Mouse (Mus musculus) midbrain, embryonic 12.5 days (tissue): ENCODE results near the gene Zc3h6. TPM values are rescaled to one million over a fixed set of nuclear protein-coding genes. Genes with fewer than 3 reads are reported as not detected.

Source experiments
- ATAC-seq: fragments of 200-750 bp; cut with Nextera tagmentation; 2 replicates; pipeline ENCODE4 v1.8.0; 2017; ENCODE audit warnings: low read depth, moderate TSS enrichment, moderate library complexity; ENCODE audit not compliant: low FRiP score
- H3K27ac ChIP-seq: fragments of 300-500 bp; sonication (generic); replicated peaks from 2 replicates; pipeline ENCODE4 v1.5.1; 2016; ENCODE audit warnings: mild to moderate bottlenecking
- H3K27me3 ChIP-seq: fragments of 300-500 bp; sonication (generic); 2 replicates; pipeline ENCODE4 v1.6.1; 2016; ENCODE audit warnings: mild to moderate bottlenecking
- H3K36me3 ChIP-seq: fragments of 300-500 bp; sonication (generic); 2 replicates; pipeline ENCODE4 v1.6.1; 2016
- H3K4me1 ChIP-seq: fragments of 300-500 bp; sonication (generic); 2 replicates; pipeline ENCODE4 v1.6.1; 2016
- H3K4me2 ChIP-seq: fragments of 300-500 bp; sonication (generic); replicated peaks from 2 replicates; pipeline ENCODE4 v1.6.1; 2016; ENCODE audit warnings: mild to moderate bottlenecking, moderate library complexity
- H3K4me3 ChIP-seq: fragments of 300-500 bp; sonication (generic); 2 replicates; pipeline ENCODE4 v1.5.1; 2016; ENCODE audit warnings: mild to moderate bottlenecking
- H3K9ac ChIP-seq: fragments of 300-500 bp; sonication (generic); replicated peaks from 2 replicates; pipeline ENCODE4 v1.6.1; 2016; ENCODE audit warnings: mild to moderate bottlenecking, moderate library complexity
- H3K9me3 ChIP-seq: fragments of 300-500 bp; sonication (generic); 2 replicates; pipeline ENCODE4 v1.6.1; 2016; ENCODE audit warnings: mild to moderate bottlenecking
- WGBS: fragments of 180-500 bp; shearing (Covaris S2); methylation state at CpG from one replicate; pipeline ENCODE4 v1.1.7; 2016; 5-methylcytosine and 5-hydroxymethylcytosine counted together
- polyA plus RNA-seq: library from polyadenylated mRNA; unstranded; fragments of >200 nt; fragmentation: Nextera tagmentation; extraction: Ambion mirVana; gene quantifications from 2 replicates; pipeline ENCODE4 v1.2.1, GENCODE M21; 2016

The Zc3h6 gene
- polyA plus RNA-seq = 4.3 TPM in 2 replicates

DNA sequence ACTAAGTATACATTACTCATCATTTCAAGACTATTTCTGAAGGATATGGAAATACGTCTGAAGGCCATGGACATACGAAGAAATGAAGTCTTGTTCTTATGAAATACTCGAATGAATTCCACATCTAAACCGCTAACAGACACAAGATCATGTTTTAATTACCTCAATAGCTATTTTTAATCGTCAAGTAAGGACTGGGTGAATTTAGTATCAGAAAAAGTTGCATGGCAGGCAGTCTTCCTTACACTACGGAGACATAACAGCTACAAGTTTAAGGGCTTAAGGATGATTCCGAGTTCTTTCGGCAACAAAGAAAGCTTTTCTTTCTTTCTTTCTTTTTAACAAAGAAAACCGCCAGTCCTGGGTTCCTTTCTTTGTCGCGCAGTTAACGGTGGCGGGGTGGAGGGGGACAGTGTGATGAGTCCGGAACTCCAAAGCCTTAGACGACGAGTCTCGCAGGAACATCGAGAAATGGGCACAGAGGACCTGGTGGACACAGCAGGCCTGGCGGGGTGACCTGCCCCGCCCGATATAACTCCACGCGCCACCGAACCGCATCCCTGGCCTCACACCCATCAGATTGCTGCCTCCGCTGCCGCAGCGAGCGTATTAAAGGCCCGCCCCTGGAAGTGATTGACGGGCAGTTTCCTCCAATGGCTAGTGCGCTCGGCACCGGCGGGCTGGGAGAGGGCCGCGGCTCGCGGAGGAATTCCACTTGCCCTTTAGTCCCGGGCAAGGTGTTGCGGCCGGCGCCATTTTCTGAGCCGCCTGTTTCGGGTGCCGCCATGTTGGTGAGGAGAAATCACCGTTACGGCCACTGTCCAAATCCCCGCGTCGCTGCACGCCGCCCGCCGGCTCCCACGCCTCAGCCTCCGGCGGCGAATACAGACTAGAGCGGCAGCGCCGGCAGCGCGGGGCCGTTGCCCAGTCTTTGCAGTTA, at the start of gene Zc3h6:
Gene Zc3h6, plus strand, starts transcription at position 762 of the 940 bp plus-strand sequence.
- peak; percentile 96 for ATAC-seq
- Histone ChIP-seq H3K36me3 (no peaks in the 10 kb centered on the region), H3K27ac (peak within 1 kb of the TSS; percentile 100), H3K4me2 (peak within 1 kb of the TSS; percentile 54), H3K9ac (peak within 1 kb of the TSS; percentile 99), H3K27me3 (no peaks in the 10 kb centered on the region), H3K4me1 (peaks cover 7% of the 10 kb centered on the region; the same call in 1 of the 2 replicates), H3K4me3 (peak within 1 kb of the TSS; percentile 90), H3K9me3 (no peaks in the 10 kb centered on the region)
- WGBS = 1% methylated on average over 65 of the region's 65 CpGs

DNA sequence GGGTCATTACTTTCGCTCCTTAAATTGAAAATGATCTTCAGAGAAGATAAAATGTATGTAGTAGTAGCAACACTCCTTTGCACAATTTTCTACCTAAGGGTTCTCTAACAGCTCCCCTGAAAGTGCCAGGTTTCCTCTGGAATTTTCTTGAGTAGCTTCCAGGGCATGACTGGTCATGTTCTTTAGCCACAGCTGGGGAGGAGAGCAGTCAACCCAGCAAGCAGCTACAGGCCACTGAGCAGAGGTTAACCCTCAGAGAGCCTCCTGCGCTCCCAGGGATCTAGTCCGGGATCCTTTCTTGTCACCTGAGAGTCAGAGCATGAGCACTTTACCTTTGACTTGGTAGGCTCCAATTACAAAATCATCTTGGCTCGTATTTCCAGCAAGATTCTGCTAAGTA, 42.4 kb upstream of the Zc3h6 start:
- H3K27me3 ChIP-seq = no peaks in the 10 kb centered on the region
- H3K4me1 ChIP-seq = no peaks in the 10 kb centered on the region
- H3K9me3 ChIP-seq = no peaks in the 10 kb centered on the region
- H3K4me3 ChIP-seq = no peak overlapping the region
- ATAC-seq = no peak
- H3K36me3 ChIP-seq = peaks cover 17% of the 10 kb centered on the region
- H3K9ac ChIP-seq = no peak overlapping the region
- 91% methylated on average over 4 of the region's 4 CpGs for WGBS
- no peak overlapping the region for H3K27ac ChIP-seq
- H3K4me2 ChIP-seq = no peak overlapping the region

- no peak overlapping the region for H3K4me3 ChIP-seq
- H3K27me3 ChIP-seq = no peaks in the 10 kb centered on the region
- peaks cover 30% of the 10 kb centered on the region for H3K36me3 ChIP-seq
- no peaks in the 10 kb centered on the region for H3K9me3 ChIP-seq
- no peak overlapping the region for H3K4me2 ChIP-seq
- ATAC-seq = no peak
- WGBS = 76% methylated on average over 3 of the region's 3 CpGs
- no peak overlapping the region for H3K9ac ChIP-seq
- H3K27ac ChIP-seq = no peak overlapping the region
- H3K4me1 ChIP-seq = no peaks in the 10 kb centered on the region
These were observed 38.8 kb upstream of the Zc3h6 start for GRCm38 (mm10) chr2:128928446-128928845.

- no peaks in the 10 kb centered on the region for H3K4me1 ChIP-seq
- no peak for ATAC-seq
- H3K4me2 ChIP-seq = no peak overlapping the region
- no peak overlapping the region for H3K27ac ChIP-seq
- no peak overlapping the region for H3K4me3 ChIP-seq
- H3K9ac ChIP-seq = no peak overlapping the region
- peaks cover 30% of the 10 kb centered on the region for H3K36me3 ChIP-seq
- H3K27me3 ChIP-seq = no peaks in the 10 kb centered on the region
- no peaks in the 10 kb centered on the region for H3K9me3 ChIP-seq
These were observed 36.5 kb upstream of the Zc3h6 start for GRCm38 (mm10) chr2:128930704-128931103.

GRCm38 (mm10) chr2:128936256-128936655, 30.9 kb upstream of the Zc3h6 start:
- no peak overlapping the region for H3K4me3 ChIP-seq
- 96% methylated on average over 3 of the region's 3 CpGs for WGBS
- H3K36me3 ChIP-seq = 0 out of 2 replicates have a peak, but pooled peaks cover 15% of the 10 kb centered on the region
- no peak overlapping the region for H3K27ac ChIP-seq
- H3K9ac ChIP-seq = no peak overlapping the region
- no peak overlapping the region for H3K4me2 ChIP-seq
- H3K9me3 ChIP-seq = no peaks in the 10 kb centered on the region
- no peak for ATAC-seq
- no peaks in the 10 kb centered on the region for H3K27me3 ChIP-seq
- no peaks in the 10 kb centered on the region for H3K4me1 ChIP-seq

DNA sequence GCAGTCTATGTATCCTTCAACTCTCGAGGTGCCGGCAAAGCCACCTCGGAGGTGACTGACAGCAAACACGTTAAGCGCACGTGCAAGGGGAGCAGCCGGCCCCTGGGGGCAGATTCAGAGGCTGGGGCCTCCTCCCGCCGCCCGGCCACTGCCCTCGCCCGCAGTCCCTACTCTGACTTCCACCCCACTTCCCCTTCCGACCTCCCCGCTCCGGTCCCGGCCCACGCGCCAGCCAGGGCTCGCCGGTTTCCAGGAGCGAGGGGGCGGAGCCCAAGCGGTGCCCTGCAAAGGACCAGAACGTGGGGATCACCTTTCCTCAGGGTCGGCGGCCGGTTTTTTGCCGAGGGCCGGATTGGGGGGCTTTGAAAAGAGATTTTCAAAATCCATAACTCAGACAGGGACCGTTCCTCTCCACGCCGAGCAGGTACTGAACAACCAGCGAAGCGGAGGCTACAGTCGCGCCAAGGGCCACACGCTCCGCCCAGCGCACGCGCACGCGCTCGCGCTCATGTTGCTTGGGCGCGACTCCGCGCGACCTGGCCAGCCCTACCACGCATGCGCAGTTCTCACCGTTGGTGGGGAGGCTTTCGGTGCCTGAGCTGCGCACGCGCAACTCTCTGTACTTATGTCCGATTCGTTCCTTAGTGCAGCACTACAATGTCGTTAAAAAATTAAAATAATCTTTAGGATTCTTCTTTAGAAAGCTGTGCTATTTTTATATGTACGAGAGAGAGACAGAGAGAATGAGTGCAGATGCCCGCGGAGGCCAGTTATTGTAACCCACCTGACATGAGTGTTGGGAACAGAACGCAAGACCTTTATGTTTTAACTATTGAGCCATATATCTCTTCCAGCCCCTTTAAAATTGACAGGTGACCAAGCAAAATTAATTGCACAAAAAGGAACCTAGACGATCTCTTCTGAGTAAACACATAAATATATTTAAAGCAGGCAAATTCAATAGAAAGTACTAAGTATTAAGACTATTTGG, 23.4 kb upstream of the Zc3h6 start, which contains the start of gene Zc3h8:
Gene Zc3h8, minus strand, starts transcription at position 540 of the 991 bp plus-strand sequence.
- Histone ChIP-seq H3K36me3 (no peaks in the 10 kb centered on the region), H3K9ac (peak within 1 kb of the TSS; percentile 64), H3K4me2 (peak within 1 kb of the TSS; percentile 79), H3K4me3 (peak within 1 kb of the TSS; percentile 76), H3K9me3 (no peaks in the 10 kb centered on the region), H3K27me3 (0 out of 2 replicates have a peak, but pooled peaks cover 6% of the 10 kb centered on the region), H3K4me1 (peaks cover 6% of the 10 kb centered on the region; the same call in 1 of the 2 replicates), H3K27ac (peak within 1 kb of the TSS; percentile 82)
- ATAC-seq = peak; percentile 93
- 2% methylated on average over 65 of the region's 65 CpGs for WGBS

DNA sequence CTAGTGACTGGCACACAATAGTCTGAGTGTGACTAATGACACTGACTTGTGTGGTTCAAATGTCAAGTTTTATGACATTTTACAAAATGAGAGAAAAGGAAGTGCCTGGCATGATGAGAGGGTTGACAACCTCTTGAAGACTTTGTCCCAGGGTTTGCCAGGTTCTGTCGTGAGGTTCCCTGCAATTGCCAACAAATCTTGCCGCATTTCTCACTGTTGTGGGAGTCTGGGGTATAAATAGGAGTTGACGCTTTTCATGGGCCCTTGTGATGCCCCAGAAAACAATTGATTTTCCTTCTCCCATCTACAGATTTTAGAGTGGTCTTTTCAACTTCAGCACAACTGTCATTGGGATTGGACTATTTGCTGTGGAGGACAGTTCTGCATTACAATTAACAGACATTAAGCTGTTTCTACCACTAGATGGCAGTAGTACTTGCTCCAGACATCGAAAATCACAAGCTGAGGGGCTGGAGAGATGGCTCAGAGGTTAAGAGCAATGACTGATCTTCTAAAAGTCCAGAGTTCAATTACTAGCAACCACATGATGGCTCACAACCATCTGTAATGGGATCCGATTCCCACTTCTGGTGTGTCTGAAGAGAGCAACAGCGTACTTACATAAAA, 19.1 kb upstream of the Zc3h6 start:
- no peaks in the 10 kb centered on the region for H3K9me3 ChIP-seq
- WGBS = 33% methylated on average over 6 of the region's 6 CpGs
- no peak overlapping the region for H3K4me3 ChIP-seq
- no peak overlapping the region for H3K4me2 ChIP-seq
- no peak for ATAC-seq
- no peaks in the 10 kb centered on the region for H3K36me3 ChIP-seq
- 0 out of 2 replicates have a peak, but pooled peaks cover 6% of the 10 kb centered on the region for H3K27me3 ChIP-seq
- H3K27ac ChIP-seq = no peak overlapping the region
- H3K9ac ChIP-seq = no peak overlapping the region
- H3K4me1 ChIP-seq = 0 out of 2 replicates have a peak, but pooled peaks cover 3% of the 10 kb centered on the region

- no peak for ATAC-seq
- no peak overlapping the region for H3K4me2 ChIP-seq
- H3K4me3 ChIP-seq = no peak overlapping the region
- no peaks in the 10 kb centered on the region for H3K27me3 ChIP-seq
- H3K4me1 ChIP-seq = no peaks in the 10 kb centered on the region
- no peak overlapping the region for H3K27ac ChIP-seq
- no peak overlapping the region for H3K9ac ChIP-seq
- no peaks in the 10 kb centered on the region for H3K36me3 ChIP-seq
- no peaks in the 10 kb centered on the region for H3K9me3 ChIP-seq
These were observed 13.0 kb upstream of the Zc3h6 start for GRCm38 (mm10) chr2:128954186-128954585.

GRCm38 (mm10) chr2:128965505-128966105, 1.6 kb upstream of the Zc3h6 start:
- no peaks in the 10 kb centered on the region for H3K9me3 ChIP-seq
- ATAC-seq = no peak
- H3K4me1 ChIP-seq = peaks cover 7% of the 10 kb centered on the region; the same call in 1 of the 2 replicates
- H3K36me3 ChIP-seq = no peaks in the 10 kb centered on the region
- H3K27me3 ChIP-seq = no peaks in the 10 kb centered on the region
- no peak overlapping the region for H3K9ac ChIP-seq
- peak overlapping the region; percentile 6; the same call in 1 of the 2 replicates for H3K4me3 ChIP-seq
- peak overlapping the region; percentile 100 for H3K27ac ChIP-seq
- H3K4me2 ChIP-seq = peak overlapping the region; percentile 54
- WGBS = 39% methylated on average over 5 of the region's 5 CpGs

DNA sequence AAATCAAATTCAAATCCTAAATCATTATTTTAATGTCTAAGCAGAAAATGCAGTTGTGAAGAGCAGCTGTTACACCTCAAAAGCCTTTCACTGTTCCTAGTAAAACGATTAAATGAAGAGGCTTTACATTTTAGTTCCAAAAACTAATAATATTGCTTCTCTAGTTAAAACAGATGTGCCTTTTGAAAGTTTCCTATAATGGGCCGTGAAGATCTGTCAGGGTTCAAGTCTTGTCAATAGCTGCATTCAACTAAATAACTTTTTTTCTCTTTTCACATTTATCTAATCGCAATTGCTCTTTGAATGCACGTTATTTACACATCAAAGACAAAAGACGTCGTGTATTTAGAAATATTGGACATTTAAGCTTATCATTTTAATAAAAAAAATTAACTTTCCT, 966 bp upstream of the Zc3h6 start:
- no peak for ATAC-seq
- Histone ChIP-seq H3K4me2 (peak overlapping the region; percentile 54), H3K4me1 (peaks cover 7% of the 10 kb centered on the region; the same call in 1 of the 2 replicates), H3K4me3 (peak overlapping the region; percentile 90), H3K9me3 (no peaks in the 10 kb centered on the region), H3K36me3 (no peaks in the 10 kb centered on the region), H3K27ac (peak overlapping the region; percentile 100), H3K9ac (peak overlapping the region; percentile 43), H3K27me3 (no peaks in the 10 kb centered on the region)
- 7% methylated on average over 6 of the region's 6 CpGs for WGBS
